Mouse (Mus musculus) bone marrow macrophage, adult 2 months (primary cell): ENCODE measurements around the gene Wdr78.

ENCODE experiments used
- CTCF ChIP-seq: IDR thresholded peaks from 2 replicates; pipeline ENCODE4 v1.5.1; 2012; ENCODE audit warnings: low read depth, mild to moderate bottlenecking, low read length, moderate library complexity
- POLR2A ChIP-seq: IDR thresholded peaks from 2 replicates; pipeline ENCODE4 v1.6.1; 2012; ENCODE audit warnings: mild to moderate bottlenecking, low read depth, low read length, borderline replicate concordance

DNA sequence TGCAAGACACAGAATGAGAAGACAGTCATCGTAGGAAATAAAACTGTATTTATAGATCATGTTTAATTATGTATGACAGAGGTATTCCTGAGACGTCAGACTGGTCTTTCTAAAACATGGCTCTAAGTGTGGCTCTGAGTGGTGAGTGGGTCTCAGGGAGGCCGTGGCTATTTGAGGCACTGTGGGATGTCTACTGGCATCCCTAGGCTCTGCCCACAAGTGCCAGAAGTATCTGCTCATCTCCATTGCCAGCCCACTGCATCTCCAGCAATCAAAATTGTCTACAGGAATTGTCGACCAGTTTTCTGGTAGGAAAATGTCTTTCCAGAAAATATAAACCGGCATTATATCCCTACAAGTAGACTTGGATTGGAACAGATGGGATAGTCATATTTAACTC is 57.4 kb downstream of the Wdr78 start:
- TF ChIP-seq CTCF (no peak), POLR2A (no peak)
